Mouse (Mus musculus) limb, embryonic 10.5 days (tissue): ENCODE results near the gene Ncor2. TPM values are rescaled to one million over a fixed set of nuclear protein-coding genes. Genes with fewer than 3 reads are reported as not detected.

Experiments
- DNase-seq: peaks from one replicate; pipeline ENCODE4 v3.0.0-alpha.2; 2017; ENCODE audit warnings: low spot score
- H3K27ac ChIP-seq: fragments of 300-500 bp; sonication (generic); 2 replicates; pipeline ENCODE4 v1.5.1; 2016; ENCODE audit warnings: mild to moderate bottlenecking
- H3K27me3 ChIP-seq: fragments of 300-500 bp; sonication (generic); 2 replicates; pipeline ENCODE4 v1.6.1; 2016; ENCODE audit warnings: low read depth, mild to moderate bottlenecking; ENCODE audit not compliant: poor library complexity, severe bottlenecking
- H3K36me3 ChIP-seq: fragments of 300-500 bp; sonication (generic); 2 replicates; pipeline ENCODE4 v1.6.1; 2016; ENCODE audit warnings: mild to moderate bottlenecking, moderate library complexity
- H3K4me1 ChIP-seq: fragments of 300-500 bp; sonication (generic); 2 replicates; pipeline ENCODE4 v1.6.1; 2016
- H3K4me3 ChIP-seq: fragments of 300-500 bp; sonication (generic); 2 replicates; pipeline ENCODE4 v1.5.1; 2016; ENCODE audit warnings: mild to moderate bottlenecking, moderate library complexity
- H3K9me3 ChIP-seq: fragments of 300-500 bp; sonication (generic); replicated peaks from 2 replicates; pipeline ENCODE4 v1.6.1; 2016; ENCODE audit warnings: mild to moderate bottlenecking
- WGBS: fragments of 180-500 bp; shearing (Covaris S2); methylation state at CpG from one replicate; pipeline ENCODE4 v1.1.7; 2016; 5-methylcytosine and 5-hydroxymethylcytosine counted together
- polyA plus RNA-seq: library from polyadenylated mRNA; unstranded; fragments of >200 nt; fragmentation: Nextera tagmentation; extraction: Ambion mirVana; gene quantifications from 2 replicates; pipeline ENCODE4 v1.2.1, GENCODE M21; 2016

The Ncor2 gene
- polyA plus RNA-seq, 1 experiment from 2014 or later: 26.8 TPM

DNA sequence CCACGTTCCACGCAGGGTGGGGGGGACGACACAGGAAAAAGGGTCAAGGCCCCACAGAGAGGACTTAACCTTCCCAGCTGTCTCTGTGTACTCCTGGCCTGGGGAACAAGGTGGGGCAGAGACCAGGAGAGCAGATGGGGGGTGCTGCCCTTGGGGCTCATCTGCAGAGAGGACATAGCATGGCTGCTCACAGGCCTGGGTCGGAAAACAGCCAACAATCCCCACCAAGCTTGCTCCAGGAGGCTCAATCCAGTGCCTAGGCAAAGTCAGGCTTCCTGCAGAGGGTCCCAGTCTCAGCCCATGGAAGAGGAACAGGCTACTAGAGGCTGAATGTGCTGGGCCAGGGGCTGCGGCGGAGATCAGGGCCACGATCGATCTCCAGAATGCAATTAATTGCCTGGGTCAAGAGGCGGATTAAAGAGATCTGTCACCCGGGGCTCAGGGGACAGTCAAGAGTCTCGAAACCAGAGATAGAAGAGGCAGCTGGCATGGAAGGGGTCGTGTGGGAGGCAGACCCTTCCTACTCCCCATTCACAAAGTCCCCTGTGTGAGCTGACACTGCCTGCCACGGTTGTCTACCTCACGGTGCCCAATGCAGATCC lies 19.1 kb downstream of the Ncor2 start:
- H3K27me3 ChIP-seq: no peaks in the 10 kb centered on the region
- H3K4me3 ChIP-seq: peak overlapping the region; percentile 39; the same call in 1 of the 2 replicates
- WGBS: 43% methylated on average over 14 of the region's 14 CpGs
- H3K27ac ChIP-seq: peak overlapping the region; percentile 86
- H3K4me1 ChIP-seq: peaks cover 95% of the 10 kb centered on the region
- no peak for DNase-seq
- H3K36me3 ChIP-seq: peaks cover 5% of the 10 kb centered on the region; the same call in 1 of the 2 replicates
- no peaks in the 10 kb centered on the region for H3K9me3 ChIP-seq

DNA sequence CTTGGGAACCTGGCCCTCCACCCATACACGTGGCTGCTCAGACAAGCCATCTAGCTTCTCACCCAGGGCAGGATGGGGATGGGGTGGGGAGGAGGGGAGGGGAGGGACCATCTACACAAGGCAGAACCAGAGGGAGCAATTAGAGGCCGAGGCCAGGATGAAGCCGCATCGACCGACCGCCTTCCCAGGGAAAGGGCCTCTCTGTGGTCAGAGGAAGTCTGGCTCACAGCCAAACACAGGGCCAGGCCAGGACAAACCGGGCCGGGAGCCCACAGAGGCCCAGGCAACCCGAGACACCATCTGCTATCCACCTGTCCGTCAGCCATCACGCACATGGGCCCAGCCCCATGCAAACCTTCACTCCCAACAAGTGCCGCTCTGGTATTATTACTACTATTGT lies 19.7 kb downstream of the Ncor2 start:
- peak overlapping the region; percentile 39 for H3K4me3 ChIP-seq
- H3K36me3 ChIP-seq: peaks cover 11% of the 10 kb centered on the region; the same call in 1 of the 2 replicates
- no peaks in the 10 kb centered on the region for H3K9me3 ChIP-seq
- WGBS: 6% methylated on average over 12 of the region's 12 CpGs
- H3K27me3 ChIP-seq: no peaks in the 10 kb centered on the region
- H3K27ac ChIP-seq: peak overlapping the region; percentile 86
- peaks cover 95% of the 10 kb centered on the region for H3K4me1 ChIP-seq
- DNase-seq: peak; percentile 84

DNA sequence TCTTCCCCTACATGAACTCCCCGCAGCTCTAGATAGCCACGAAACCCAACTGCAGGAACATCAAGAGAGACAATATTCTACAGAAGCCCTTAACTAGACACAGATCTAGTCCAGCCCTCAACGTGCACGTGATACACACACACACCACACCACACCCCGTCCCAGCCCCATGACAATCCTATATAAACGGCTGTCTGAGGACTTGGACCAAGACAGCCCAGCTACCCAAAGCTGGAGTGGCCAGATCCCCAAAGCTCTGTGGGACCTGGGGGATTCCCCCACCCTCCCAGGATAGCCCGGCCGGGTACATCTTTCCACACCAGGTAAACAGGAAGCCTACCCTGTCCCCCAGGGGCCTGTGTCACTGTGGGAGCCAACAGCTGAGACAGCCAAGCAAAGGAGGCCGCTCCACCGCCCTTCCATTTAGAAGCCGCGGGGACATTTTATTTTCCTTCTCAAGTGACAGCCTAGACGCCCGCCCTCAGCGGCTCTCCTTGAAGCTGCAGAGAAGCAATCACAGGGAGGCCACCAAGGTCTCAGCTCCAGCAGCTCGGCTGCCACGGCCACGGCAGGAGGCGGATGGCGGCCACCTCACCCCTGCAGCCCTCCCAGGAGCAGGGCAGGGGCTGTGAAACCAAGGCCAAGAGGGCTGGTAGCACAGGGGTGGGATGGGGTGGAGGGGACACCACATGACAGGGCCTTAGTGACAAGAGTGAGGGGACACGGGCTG lies 20.6 kb downstream of the Ncor2 start:
- H3K9me3 ChIP-seq: no peaks in the 10 kb centered on the region
- H3K36me3 ChIP-seq: peaks cover 14% of the 10 kb centered on the region; the same call in 1 of the 2 replicates
- DNase-seq: peak; percentile 69
- H3K27ac ChIP-seq: peak overlapping the region; percentile 86
- peaks cover 95% of the 10 kb centered on the region for H3K4me1 ChIP-seq
- H3K4me3 ChIP-seq: peak overlapping the region; percentile 39
- no peaks in the 10 kb centered on the region for H3K27me3 ChIP-seq
- WGBS: 11% methylated on average over 21 of the region's 21 CpGs

DNA sequence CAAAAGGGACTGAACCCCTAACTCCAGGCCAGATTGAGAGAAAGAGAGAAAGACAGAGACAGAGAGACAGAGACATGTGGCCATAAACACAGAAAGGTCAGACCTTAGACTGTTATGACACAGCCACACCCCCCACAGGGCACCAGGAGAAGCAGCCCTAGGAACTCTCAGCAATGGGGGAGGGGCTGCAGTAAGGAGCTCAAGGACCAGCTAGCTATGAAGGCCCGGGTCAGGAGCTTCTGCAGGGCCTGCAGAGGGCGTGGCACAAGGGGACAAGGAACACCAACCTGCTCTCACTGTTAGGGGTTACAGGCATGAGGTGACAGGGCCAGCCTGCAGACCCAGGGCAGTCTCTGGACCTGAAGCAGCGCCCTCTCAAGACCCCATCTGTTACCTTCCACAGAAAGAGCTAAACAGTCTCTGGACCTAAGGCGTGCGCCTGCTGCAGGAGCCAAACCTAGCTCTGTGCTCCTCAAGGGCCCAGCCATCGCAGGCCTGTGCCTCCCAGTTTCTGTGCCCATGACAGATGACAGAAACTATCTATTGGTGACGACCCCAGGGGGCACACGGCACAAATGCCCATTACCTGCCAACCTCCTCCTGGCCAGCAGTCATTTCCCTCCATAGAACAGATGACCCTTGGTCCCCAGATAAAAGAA lies 21.5 kb downstream of the Ncor2 start:
- 31% methylated on average over 8 of the region's 8 CpGs for WGBS
- H3K27me3 ChIP-seq: no peaks in the 10 kb centered on the region
- H3K4me3 ChIP-seq: peak overlapping the region; percentile 39
- H3K27ac ChIP-seq: peak overlapping the region; percentile 86
- DNase-seq: no peak
- peaks cover 14% of the 10 kb centered on the region; the same call in 1 of the 2 replicates for H3K36me3 ChIP-seq
- peaks cover 95% of the 10 kb centered on the region for H3K4me1 ChIP-seq
- no peaks in the 10 kb centered on the region for H3K9me3 ChIP-seq

DNA sequence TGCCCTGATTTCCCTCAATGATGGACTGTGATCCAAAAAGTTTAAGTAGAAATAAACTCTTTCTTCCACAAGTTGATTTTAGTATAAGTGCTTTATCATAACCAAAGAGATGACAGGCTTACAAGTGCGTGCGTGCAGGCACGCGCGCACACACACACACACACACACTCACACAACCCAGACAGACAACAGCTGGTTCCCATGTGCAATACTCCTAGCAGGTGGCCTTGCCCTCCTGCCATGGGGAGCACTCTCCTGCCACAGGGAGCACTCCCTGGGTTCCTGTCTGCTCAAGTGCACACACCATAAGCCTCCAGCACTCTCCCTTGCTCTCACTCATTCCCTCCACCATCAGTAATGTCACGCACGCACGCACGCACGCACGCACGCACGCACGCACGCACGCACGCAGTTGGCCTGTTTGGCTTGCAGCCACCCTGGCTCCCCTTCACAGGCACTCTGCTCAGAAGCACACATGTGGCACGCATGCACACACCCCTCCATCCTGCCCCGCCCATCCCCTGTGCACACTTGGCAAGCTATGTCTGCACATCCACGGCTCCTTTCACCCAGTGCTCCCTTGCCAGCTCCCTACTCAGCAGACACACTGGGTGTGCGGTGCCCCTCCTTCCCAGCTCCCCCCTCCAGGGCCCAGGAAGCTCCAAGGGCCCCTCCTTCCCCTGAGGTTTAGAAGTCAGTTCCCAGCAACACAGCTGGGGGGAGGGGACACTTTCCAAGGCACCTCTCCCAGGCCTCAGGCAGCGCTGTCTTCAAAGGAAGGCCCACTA lies 22.4 kb downstream of the Ncor2 start:
- H3K27ac ChIP-seq: peak overlapping the region; percentile 86
- WGBS: 77% methylated on average over 22 of the region's 22 CpGs
- no peak for DNase-seq

DNA sequence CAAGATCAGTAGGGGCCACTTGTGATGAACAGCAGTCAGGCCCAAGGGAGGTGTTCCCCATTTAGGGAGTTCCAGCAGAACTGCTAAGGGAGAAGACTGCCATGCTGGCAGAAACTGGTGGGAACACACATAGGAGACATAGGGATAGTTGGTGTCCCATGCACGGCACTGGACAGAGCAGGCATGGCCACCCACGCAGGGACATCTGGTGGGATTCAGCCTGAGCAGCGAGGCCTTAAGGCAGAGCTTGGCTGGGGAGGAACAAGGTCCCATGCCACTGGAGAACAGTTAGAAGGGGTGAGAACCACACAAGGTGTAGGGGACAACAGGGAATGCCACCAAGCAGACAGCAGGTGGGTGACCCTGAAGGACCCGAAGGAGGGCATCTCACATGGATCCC lies 23.6 kb downstream of the Ncor2 start:
- Histone ChIP-seq H3K27ac (peak overlapping the region; percentile 86), H3K27me3 (no peaks in the 10 kb centered on the region), H3K4me3 (no peak overlapping the region), H3K9me3 (no peaks in the 10 kb centered on the region), H3K36me3 (peaks cover 12% of the 10 kb centered on the region; the same call in 1 of the 2 replicates), H3K4me1 (peaks cover 100% of the 10 kb centered on the region)
- no peak for DNase-seq
- 77% methylated on average over 4 of the region's 4 CpGs for WGBS

More for the DNA sequence above, 22.4 kb downstream of the Ncor2 start:
- Histone ChIP-seq H3K36me3 (peaks cover 12% of the 10 kb centered on the region; the same call in 1 of the 2 replicates), H3K27me3 (no peaks in the 10 kb centered on the region), H3K4me1 (peaks cover 95% of the 10 kb centered on the region), H3K4me3 (peak overlapping the region; percentile 21; the same call in 1 of the 2 replicates), H3K9me3 (no peaks in the 10 kb centered on the region)

DNA sequence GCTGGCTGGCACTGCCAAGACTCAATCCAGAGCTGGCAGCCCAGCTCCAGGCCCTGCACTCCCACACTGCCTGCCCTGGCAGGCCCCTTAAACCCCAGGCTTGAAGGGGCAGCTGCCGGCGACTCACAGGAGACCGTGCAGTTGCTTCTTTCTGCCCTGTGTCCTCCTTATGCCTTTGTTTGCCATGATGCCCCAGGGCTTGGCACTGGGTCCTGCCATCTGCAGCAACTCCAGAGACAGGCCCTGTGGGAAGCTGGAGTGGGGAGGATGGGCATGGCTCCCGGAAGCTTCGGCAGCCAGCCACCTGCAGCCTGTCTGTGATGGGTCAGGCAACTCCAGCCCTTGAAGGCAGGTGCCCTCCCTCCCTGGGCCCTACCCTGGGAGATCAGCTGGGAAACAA lies 24.0 kb downstream of the Ncor2 start:
- Histone ChIP-seq H3K4me3 (no peak overlapping the region), H3K9me3 (no peaks in the 10 kb centered on the region), H3K36me3 (peaks cover 12% of the 10 kb centered on the region; the same call in 1 of the 2 replicates), H3K4me1 (peaks cover 99% of the 10 kb centered on the region), H3K27me3 (no peaks in the 10 kb centered on the region), H3K27ac (peak overlapping the region; percentile 86)
- 82% methylated on average over 5 of the region's 5 CpGs for WGBS
- DNase-seq: no peak

DNA sequence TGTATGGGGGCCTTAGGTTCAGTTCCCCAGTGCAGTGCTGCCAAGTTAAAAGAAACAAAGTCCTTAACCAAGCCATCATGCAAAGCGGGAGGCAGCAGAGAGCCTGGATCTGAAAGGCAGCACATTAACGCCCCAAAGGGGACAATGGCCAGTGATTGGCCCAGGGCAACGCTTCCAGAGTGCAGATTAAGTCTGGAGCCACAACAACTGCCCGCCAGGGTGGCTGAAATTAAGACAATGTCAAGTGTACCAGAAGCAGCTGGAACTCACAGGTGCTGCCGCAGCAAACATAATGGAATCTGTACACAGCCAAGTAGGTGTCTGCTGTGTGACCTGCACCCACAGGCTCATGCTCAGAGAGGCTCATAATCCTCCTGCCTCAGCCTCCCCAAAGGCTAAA lies 24.8 kb downstream of the Ncor2 start:
- Histone ChIP-seq H3K9me3 (no peaks in the 10 kb centered on the region), H3K4me3 (no peak overlapping the region), H3K4me1 (peaks cover 99% of the 10 kb centered on the region), H3K27ac (peak overlapping the region; percentile 86), H3K36me3 (peaks cover 12% of the 10 kb centered on the region; the same call in 1 of the 2 replicates), H3K27me3 (no peaks in the 10 kb centered on the region)
- 76% methylated on average over 5 of the region's 5 CpGs for WGBS
- no peak for DNase-seq

DNA sequence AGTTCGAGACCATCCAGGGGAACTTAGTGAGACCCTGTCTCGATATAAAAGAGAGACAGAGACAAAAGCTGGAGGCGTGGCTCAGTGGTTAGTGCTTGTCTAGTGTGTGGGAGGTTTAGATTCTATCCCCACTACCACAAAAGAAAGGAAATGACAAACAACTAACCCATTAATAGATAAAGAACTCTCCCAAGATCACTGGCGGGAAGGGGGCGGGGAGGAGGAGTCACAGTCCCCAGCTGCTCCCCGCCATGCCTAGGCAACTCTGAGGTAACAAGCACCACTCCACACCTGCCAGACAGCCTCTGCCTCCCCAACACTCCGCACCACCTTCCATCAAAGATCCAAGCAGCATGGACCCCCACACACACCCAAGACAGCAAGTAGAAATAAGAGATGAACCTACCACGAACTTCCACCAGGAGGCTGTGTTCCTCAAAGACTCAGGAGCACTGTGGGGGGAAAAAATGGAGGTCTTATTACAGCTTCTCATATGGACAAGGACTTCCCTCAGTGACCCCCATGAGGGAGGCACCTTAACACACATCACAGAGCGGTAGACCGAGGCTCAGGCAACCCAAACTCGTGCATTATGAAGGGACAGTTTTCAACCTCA lies 25.7 kb downstream of the Ncor2 start:
- Histone ChIP-seq H3K4me3 (no peak overlapping the region), H3K9me3 (no peaks in the 10 kb centered on the region), H3K36me3 (peaks cover 12% of the 10 kb centered on the region; the same call in 1 of the 2 replicates), H3K27me3 (no peaks in the 10 kb centered on the region), H3K4me1 (peaks cover 99% of the 10 kb centered on the region), H3K27ac (peak overlapping the region; percentile 86)
- DNase-seq: no peak
- 84% methylated on average over 11 of the region's 11 CpGs for WGBS

- WGBS: 13% methylated on average over 17 of the region's 17 CpGs
These were observed 27.0 kb downstream of the Ncor2 start for GRCm38 (mm10) chr5:125151872-125152534.

GRCm38 (mm10) chr5:125150951-125151564 lies 28.0 kb downstream of the Ncor2 start:
- H3K27me3 ChIP-seq: no peaks in the 10 kb centered on the region
- H3K9me3 ChIP-seq: no peaks in the 10 kb centered on the region
- DNase-seq: peak; percentile 88
- peaks cover 12% of the 10 kb centered on the region for H3K36me3 ChIP-seq
- H3K4me3 ChIP-seq: peak overlapping the region; percentile 34
- peaks cover 98% of the 10 kb centered on the region for H3K4me1 ChIP-seq
- WGBS: 9% methylated on average over 10 of the region's 10 CpGs
- peak overlapping the region; percentile 86 for H3K27ac ChIP-seq

More at GRCm38 (mm10) chr5:125151872-125152534, 27.0 kb downstream of the Ncor2 start:
- H3K4me3 ChIP-seq: peak overlapping the region; percentile 34
- H3K9me3 ChIP-seq: no peaks in the 10 kb centered on the region
- H3K4me1 ChIP-seq: peaks cover 99% of the 10 kb centered on the region
- H3K27me3 ChIP-seq: no peaks in the 10 kb centered on the region
- H3K27ac ChIP-seq: peak overlapping the region; percentile 86
- DNase-seq: peak; percentile 82
- peaks cover 12% of the 10 kb centered on the region; the same call in 1 of the 2 replicates for H3K36me3 ChIP-seq
